Mouse (Mus musculus) heart, adult 2 months (tissue): ENCODE results near the gene Foxe1.

Experiments
- CTCF ChIP-seq: fragments of 200-600 bp; IDR thresholded peaks from 2 replicates; pipeline ENCODE4 v1.8.1; 2022; ENCODE audit warnings: antibody characterized with exemption, mild to moderate bottlenecking, moderate library complexity
- EP300 ChIP-seq: fragments of 200-500 bp; IDR thresholded peaks from 2 replicates; pipeline ENCODE4 v1.6.1; 2011; ENCODE audit warnings: low read depth, low read length, control low read depth; ENCODE audit not compliant: insufficient read depth

DNA sequence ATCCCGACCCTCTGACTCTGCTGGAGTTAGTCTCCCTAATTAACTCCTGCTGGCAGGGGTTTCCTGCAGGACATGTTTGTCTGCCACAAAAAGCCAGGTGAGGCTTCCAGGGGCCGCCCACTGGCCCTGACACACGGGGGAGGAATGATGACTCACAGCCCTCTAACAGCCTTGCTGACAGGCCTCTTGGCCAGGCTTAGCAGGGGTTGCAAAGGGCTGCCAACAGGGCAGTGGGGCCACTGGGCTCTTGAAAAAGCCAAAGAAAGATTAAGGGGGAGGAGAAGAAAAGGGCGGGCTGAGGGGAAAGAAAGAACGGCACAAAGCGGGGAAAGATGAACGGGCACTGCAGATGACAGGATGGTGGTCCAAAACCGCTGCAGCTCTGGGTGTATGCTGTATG is 39.3 kb upstream of the Foxe1 start:
- TF ChIP-seq CTCF (no peak), EP300 (no peak)
